Mouse (Mus musculus) embryo, embryonic 11.5 days (tissue): ENCODE measurements around the gene Uqcc1.
A peak's percentile ranks its signal among the peaks of the same experiment; 100 is the strongest.

Experiments used
- DNase-seq: peaks from one replicate; pipeline ENCODE4 v3.0.0-alpha.2; 2012; ENCODE audit warnings: low read depth, low spot score

The Uqcc1 gene

DNA sequence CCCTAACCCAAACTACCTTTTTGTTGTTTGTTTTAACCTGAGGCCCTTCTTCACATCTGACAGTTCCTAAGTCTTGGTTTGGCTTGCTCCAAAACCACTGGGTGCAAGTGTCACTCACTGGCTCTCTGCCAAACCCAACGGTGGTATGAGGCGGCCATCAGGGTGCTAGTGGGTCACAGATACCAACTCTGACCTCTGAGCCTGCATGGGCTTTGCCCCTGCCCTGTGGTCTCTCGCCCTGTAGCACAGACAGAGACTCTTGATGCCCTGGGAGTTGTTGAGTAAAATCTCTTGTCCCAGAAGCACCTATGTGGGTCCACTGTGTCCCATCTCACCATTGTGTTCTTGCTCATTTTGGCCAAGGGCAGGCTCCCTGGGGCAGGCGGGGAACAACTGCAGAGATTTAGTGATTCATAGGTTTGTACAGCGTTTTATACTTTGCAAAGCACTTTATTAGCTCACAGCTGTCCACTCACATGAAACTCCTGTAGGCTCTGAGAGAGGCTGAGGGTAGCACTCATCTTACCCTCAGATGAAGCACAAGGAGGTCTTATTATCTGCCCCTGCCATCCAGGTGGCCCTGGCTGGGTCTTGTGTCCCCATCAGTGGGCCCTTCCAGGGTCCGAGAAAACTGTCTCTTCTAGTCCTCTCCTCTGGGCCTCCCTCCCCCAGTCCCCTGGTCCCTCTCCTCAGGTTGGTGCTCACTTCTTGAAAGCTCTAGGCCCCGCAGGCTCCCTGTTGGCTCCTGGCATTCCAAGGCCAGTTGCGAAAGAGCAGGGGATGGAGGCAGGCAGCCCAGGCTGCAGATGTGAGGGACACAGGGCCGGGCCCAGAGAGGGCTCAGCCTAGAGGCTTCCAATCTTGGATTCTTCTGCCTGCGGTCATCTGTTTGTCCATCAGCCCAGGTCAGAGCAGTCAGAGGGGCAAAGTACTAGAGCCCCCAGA, 112.5 kb downstream of the Uqcc1 start:
- DNase-seq = no peak

DNA sequence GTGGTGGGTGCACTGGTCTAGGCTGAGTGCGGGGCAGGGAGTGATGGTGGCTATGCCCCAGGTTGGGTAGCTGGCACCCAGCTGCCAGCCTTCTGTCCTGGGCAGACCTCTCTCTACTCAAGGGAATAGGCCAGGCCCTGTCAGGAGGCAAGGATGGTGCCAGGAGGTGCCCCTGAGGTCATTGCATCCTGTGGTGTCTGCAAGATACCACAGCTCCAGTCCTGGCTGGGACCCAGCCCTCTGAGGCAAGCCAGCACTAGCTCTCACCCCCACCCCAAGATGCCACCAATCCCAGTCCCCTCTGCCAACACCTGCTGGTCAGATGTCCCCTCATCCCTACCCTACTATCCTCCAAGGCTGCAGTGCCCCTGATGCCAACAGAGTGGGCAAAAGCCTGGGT, 113.9 kb downstream of the Uqcc1 start:
- no peak for DNase-seq

DNA sequence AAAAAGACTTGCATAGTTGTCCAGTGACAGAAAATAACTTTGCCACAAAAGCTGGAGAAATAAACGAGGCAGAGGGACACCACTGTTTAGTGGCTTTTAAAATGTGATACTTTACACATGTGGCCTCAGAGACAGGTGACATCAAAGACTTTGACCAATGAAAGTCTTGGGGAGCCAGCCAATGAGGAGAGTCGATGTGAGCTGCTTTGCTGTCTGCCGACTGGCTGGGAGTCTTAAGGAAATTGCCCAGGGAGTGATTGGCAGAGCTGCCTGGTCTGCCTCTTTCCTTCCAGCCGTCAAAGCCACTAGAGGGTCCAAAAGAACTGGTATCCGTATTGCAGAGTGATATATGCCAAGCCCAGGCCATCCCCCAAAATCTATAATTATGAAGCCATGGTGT, 115.3 kb downstream of the Uqcc1 start:
- no peak for DNase-seq

DNA sequence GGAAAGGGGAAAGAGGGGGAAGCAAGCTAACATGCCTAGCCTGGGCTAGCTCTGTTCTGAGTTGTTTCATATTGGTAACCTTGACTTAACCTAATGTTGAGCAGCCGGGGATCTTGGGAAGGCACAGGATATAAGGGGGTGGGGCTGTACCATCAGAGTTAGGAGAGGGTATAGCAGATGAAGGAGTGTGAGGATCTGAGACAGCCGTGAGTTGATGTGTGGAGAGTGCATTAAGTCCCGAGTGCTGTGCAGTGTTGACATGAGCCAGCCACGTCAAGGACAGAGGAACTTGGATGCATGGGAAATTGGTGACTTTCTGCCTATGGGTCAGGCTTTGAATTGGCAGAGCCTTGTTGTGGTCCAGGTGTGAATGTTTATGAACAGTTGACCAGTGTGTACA, 117.5 kb downstream of the Uqcc1 start:
- DNase-seq = no peak

DNA sequence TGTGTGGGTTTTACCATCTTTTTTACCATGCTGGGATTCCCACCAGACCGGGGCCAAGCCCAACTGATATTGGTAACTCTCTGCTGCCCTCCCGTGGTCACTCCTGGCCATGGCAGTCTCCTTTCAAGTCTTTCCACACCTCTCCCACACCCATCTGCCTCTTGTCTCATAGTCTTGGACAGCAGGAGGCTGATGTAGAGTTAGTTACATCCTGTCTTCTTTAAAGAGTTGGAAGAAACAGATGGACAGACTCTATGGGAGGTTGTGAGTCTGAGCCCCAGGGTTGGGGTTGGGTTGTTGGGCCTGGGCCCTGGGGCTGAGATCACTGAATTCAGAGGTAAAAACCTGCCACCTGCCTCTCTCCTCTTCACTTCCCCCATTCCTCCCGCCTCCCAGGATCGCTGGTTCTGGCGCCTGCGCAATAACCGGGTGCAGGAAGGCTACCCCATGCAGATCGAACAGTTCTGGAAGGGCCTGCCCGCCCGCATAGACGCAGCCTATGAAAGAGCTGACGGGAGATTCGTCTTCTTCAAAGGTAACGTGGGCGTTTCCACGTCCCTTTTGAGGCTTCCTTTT, 118.2 kb downstream of the Uqcc1 start:
- peak; percentile 61 for DNase-seq

DNA sequence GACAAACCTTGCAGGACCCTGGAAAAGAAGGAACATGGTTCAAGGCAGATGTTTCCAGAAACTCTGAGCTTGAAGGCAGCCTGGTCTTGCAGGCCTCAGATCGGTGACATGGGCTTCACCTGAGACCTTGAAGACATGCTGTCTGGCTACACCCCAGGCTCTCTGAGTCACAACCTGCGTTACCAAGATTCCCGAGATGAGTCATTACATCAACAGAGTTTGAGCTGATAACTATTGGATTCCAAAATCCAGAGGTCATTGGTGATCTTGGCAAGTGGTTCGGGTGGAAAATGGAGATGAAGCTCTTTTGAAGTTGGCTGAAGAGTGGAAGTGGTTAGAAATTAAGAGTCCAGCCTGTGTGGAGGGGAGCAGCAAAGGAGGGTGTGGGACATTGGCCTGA, 120.5 kb downstream of the Uqcc1 start:
- DNase-seq = no peak

DNA sequence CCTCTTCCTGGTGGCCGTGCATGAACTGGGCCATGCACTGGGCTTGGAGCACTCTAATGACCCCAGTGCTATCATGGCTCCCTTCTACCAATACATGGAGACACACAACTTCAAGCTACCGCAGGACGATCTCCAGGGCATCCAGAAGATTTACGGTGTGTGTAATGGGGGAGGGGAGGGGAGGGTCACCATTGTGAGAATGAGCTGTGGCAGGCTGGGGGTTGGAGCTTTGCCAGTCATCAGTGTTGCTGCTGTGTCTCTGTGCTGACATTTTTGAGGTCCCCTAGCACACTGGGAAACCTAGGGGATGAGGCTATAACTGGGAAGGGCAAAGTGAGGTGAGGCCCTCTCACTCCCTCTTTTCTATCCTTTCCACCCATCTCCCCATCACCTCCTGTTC, 122.7 kb downstream of the Uqcc1 start:
- no peak for DNase-seq

DNA sequence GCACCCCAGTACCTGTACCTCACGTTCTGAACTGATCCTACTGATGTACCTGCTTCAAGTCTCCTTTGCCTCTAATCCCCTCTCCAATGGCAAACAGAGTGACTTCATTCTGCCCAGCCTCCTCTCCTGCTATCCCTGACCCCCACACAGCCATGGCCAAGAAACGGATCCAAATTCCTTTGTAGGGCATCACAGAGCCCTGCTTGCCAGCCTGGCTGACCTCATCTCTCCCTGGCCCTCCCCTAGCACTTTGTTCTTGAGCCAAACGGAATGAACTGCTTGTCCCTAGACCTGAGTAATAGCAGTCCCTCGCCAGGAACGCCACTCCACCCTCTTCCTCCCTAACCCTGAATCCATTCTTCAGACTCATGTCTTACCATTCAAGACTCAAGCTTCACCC, 123.6 kb downstream of the Uqcc1 start:
- no peak for DNase-seq

DNA sequence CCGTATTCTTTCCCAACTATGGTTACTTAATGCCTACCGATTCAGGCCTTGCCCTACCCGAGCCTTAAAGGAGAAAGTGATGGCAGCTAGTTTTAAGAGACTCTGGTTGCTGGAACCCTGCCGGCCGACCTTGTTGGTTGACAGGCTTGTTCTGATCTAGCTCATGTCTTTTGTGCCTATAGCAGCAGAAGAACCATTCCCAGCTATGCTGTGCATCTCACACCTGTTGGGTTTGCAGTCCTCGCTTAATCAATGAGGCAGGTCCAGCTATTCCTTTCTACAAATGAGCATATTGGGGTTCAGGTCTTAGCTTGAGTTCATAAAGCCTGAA, 124.2 kb downstream of the Uqcc1 start:
- no peak for DNase-seq

DNA sequence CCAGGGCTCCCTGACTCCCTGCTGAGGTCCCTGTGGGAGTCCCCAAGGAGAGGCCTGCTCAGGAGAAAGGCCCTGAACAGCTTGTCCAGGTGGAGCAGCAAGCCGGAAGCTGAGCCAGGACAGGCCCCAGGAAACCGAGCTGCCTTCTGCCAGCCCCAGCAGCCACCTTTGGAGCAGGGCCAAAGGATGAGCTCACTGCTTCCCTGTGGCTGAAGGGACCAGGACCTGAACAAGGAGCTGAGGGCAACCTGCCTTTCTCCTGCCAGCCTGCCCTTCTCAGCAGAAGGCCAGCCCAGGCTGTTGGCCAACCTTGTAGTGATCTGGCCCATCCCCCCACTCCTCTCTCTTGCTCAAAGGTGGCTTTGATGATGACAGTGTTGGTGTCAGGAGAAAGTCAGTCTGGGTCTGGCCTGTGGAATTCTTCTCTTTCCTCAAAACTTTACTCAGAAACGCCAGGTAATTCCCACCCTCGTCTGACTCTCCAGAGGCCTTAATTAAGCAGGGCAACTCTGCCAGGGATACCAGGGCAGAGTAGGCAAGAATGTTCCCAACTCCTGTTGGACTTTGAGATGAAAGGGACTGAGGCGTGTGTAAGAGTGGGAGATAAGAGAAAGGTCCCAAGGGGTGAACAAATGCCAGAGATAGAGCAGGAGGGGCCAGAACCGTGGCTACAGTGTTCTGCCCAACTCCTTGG, 124.7 kb downstream of the Uqcc1 start:
- no peak for DNase-seq

DNA sequence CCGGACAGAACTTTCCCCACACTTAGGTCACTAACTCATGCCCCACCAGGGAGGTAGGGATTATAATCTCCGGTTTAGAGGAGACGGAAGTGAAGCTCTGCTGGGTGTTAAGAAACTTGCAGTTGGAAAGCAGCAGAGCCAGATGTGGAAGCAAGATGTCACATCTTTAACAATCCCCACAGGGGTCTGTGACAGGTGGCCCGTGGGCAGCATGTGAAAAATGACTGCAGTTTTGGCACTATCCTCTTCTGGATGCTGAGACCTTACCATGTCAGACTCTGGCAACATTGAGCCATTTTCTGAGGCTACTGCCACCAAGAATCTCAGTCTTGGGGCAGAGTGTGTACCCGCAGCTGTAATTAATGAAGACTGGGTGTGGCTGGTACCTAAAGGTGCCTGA, 126.1 kb downstream of the Uqcc1 start:
- DNase-seq = no peak

DNA sequence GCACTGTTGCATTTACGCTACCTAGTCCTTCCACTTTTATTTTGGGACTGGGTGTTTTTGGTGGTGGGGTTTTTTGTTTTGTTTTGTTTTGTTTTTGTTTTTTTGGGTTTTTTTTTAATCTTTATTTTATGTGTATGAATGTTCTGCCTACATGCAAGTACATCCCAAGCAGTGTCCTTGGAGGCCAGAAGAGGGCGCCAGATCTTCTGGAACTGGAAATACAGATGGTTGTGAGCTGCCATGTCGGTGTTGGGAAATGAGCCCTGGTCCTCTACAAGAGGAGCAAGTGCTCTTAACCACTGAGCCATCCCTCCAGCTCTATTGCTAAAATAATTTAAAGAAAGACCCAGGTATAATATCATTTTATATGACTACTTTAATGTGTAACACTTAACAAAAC, 127.3 kb downstream of the Uqcc1 start:
- no peak for DNase-seq

DNA sequence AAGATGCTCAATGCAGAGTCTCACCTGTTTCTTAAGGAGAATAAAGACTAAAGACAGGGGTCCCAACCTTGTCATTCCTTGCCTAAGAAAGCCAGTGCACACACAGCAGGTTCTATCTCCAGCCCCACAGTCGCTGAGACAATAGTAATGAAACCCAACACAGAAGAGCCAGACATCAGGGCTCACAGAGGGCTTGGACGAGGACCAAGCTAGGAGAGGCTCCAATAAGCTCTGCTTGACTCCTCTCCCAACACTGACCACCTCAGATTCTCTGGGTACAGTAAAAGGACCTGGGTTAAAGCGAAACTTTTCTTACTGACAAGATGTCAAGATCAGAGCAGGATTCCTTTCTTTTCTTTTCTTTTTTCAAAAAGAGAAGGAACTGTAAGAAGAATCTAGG, 131.5 kb downstream of the Uqcc1 start:
- no peak for DNase-seq
